Mouse (Mus musculus): Measurements from ENCODE around the gene Ubiad1. TPM values are rescaled to one million over a fixed set of nuclear protein-coding genes. Genes with fewer than 3 reads are reported as not detected.
A peak's percentile ranks its signal among the peaks of the same experiment; 100 is the strongest.

Ubiad1 gene
- total RNA-seq, 2 experiments from 2014 or later, result 7.5 to 9.2 TPM

GRCm38 (mm10) chr4:148453707-148454106, 9.1 kb upstream of the Ubiad1 start:
- no peak for DNase-seq

DNA sequence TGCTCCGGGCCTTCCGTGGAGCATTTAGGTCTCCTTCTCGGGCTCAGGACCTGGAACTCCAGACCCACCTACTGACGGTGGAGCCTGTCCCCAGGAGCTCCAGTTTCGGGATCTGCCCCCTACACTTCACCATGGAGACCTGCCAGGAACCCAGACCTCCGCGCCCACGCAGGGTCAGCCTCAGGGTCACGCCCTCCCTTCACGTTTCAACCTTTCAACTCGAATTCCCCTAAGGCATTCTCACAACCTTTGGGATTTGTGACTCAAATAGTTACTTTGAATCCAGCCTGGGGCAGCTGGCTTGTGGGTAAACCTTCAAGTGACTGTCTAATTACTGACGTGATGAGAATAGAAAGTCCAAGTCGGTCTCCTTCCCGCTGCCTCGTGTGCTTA, 4.3 kb upstream of the Ubiad1 start:
- no peak for DNase-seq

DNA sequence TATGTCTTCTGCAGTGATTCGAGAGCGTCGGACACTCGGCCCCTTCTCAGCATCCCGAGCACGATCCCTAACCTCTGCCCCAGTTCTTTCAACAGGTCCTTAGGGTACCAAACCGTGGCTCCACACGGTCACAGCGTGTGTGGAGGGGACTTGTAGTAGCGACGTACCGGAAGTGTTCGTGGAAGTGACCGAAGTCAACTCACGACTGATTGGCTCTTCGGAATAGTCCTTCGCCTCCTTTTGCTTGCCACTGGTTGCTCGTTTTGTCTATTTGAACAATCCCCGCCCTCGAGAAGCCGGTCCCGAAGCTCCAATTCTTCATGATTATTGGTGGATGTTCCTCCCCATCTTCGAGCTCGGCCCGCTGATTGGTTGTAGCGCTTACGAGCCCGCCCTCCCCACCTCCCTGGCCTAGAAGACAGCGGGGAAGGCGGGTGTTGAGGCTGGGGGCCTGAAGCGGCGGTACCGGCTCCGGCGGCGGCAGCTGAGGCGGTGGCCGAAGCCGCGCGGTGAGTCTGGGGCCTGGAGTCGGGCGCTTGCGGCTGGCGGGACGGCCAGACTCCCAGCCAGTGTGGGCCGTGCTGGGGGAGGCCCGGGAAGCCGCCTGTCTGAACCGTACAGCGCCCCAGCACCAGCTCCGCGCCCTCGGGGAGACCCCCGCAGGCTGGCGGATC, 3.7 kb upstream of the Ubiad1 start, which contains the start of gene Mtor:
Gene Mtor (plus strand): TSS at position 433 of the 674 bp plus-strand sequence.
- peak; percentile 88 for DNase-seq

GRCm38 (mm10) chr4:148442598-148442997, 2.0 kb downstream of the Ubiad1 start:
- no peak for DNase-seq

- no peak for DNase-seq
Observed at GRCm38 (mm10) chr4:148441931-148442330, 2.6 kb downstream of the Ubiad1 start.

DNA sequence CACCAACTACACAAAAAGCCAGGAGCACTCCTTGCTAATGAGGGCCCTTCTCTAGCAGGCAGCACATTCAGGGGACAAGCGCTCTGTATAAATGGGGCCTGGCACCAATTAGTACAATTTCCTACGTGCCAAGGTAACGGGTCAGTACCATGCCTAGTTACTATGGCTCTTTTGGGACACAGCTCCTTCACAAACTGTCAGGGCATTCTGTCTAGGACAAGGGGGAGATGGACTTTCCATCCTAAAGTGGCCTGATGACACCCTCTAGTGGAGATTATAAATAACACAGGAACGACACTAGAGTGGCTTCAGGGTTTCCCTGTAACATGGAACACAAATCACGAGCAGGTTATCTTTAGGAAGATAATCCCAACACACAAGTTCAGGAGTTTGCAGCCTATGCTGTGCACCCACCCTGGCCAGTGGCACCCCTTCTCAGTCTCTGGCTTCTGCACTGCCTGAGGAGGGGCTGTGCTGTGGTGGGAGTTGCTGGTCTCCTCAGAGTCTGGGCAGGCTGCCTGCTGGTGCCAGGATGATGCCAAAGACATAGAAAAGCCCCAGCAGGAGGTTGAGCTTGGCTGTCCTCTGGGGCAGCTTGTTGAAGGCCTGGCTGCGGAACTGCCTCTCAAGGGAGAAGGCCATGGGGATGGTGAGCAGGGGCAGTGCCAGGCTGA, 8.8 kb downstream of the Ubiad1 start:
- no peak for DNase-seq

- DNase-seq, result no peak
Observed at GRCm38 (mm10) chr4:148435106-148435505, 9.5 kb downstream of the Ubiad1 start.

DNA sequence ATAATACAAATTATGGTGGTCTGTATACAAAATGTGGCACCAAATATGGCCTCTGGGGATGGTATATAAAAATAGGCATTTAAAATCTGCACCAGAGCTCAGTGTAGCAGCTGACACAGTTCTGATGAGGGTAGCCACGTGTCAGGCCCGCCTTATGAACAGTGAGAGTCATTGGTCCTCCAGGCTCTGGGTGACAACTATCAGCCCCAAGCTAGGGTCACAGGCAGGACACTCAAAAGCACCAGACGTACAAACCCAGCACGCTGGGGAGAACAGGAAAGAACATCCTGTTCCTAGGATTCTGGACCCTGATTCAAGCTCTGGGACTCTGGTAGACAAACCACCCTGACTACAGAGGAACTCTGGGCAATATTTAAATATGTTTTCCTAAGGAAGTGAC, 10.0 kb downstream of the Ubiad1 start:
- no peak for DNase-seq

DNA sequence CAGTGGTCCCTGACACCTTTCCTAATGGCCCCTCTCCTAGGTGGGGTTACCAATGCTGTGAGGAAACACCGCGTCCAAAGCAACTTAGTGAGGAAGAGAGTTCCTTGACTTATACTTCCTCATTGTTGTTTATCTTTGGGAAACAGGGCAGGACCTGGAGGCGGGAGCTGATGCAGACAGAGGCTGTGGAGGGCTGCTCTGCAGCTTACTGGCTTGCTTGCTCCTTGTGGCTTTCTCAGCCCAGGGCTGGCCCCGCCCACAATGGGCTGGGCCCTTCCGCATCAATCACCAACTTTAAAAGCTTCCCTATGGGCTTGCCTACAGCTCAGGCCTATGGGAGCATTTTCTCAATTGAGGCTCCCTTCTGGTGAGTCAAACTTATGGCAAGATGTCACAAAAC, 10.8 kb downstream of the Ubiad1 start:
- no peak for DNase-seq

DNA sequence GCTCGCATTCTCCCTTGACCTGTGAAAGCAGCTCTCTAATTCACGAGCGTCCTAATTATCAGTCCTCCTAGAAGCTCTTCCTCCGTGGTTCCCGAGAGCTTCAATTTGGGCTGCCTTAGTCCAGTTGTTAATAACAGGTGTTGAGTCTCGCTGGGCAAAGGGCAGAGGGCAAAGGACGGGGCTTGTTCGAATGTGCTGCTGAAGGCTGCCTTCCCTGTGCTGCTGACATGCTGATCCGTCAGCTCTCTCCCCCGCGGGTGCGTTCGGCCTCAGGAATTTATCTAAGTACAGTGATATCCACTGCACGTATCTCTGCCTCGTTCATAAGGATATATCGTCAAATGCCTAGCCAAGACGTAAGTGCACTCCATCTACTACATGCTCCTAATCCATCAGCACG, 11.2 kb downstream of the Ubiad1 start:
- DNase-seq, result no peak

- DNase-seq, result no peak
Observed at GRCm38 (mm10) chr4:148432488-148432887, 12.1 kb downstream of the Ubiad1 start.

- no peak for DNase-seq
Observed at GRCm38 (mm10) chr4:148430880-148431519, 13.6 kb downstream of the Ubiad1 start.

GRCm38 (mm10) chr4:148429686-148430085, 14.9 kb downstream of the Ubiad1 start:
- peak; percentile 81 for DNase-seq

GRCm38 (mm10) chr4:148429121-148429520, 15.4 kb downstream of the Ubiad1 start:
- DNase-seq, result no peak

- DNase-seq, result no peak
Observed at GRCm38 (mm10) chr4:148428544-148428943, 16.0 kb downstream of the Ubiad1 start.

DNA sequence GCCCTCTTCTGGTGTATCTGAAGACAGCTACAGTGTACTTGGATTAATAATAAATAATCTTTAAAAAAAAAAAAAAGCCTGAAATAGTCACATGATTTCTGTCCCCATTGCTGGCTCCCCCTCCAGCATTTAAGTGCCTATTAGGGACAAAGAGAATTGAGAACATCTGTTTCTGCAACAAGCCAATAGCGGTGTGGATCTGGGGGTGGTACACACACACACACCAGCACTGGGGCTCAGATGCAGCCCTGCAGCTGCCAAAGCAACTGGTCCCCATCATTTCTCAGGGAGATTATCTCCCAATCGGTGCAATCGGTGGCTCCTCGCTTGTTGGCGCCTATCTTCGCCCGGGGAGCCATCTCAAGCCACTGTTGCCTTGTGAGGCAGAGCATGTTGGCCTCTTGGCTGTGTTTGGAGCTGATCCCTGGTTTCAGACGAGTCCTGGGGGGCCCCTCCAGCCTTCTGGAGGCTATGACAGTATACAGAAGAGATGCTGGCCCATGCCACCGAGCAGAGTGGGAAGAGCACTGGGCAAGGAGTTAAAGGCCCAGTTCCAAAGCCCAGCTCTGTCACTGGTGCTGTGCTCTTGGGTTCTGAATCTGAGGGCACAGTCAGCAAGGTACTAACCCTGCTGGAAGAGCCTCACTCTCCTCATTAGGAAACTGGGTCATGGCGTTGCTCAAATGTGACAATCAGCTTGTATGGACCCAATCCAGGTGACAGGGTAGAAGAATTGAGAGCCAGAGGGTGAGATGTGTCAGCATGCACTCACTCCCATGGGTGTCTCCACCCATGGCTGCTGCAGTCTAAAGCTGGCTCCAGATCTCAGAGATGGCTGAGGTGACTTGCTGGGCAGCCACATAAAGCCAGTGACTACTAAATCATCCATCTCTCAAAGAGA, 17.4 kb downstream of the Ubiad1 start:
- no peak for DNase-seq

- DNase-seq, result no peak
Observed at GRCm38 (mm10) chr4:148417559-148417958, 27.0 kb downstream of the Ubiad1 start.

- no peak for DNase-seq
Observed at GRCm38 (mm10) chr4:148417074-148417526, 27.5 kb downstream of the Ubiad1 start.

GRCm38 (mm10) chr4:148415575-148415974, 29.0 kb downstream of the Ubiad1 start:
- DNase-seq, result no peak

GRCm38 (mm10) chr4:148408256-148408975, 36.2 kb downstream of the Ubiad1 start:
- DNase-seq, result no peak

DNA sequence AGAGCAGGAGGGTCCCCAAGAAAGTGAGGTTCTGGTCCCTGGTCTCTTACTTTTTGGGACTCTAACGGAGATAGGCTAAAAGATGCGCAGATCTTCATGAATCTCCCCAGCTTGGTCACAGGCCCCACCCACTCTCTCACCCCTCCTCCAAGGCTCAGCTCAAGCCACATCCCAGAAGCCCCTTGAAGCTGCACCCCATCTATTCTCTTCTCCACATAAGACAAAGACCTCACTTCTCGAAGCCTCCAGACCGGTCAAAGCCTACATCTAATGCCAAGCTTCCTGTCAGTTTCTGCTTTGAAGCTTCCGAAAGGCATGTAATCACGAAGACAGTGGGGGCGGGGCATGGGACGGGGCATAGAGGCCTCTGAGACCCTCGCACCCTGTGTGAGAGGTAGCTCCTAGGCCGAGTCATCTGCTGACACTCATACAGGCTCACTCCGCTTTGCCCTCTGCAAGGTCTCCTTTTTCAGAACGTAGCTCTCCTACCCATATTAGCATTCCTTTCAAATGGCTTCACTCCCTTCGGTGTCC, 39.2 kb downstream of the Ubiad1 start:
- DNase-seq, result no peak

All from gastrocnemius, postnatal 10 days (tissue).